Mouse (Mus musculus): ENCODE results near the gene Arf3. TPM values are rescaled to one million over a fixed set of nuclear protein-coding genes. Genes with fewer than 3 reads are reported as not detected.

Gene Arf3
- polyA plus RNA-seq, 1 experiment, result 165 TPM

- no peak for TF ChIP-seq CTCF (IDR thresholded peaks at IDR 0.05; ENCODE audit: borderline replicate concordance, control insufficient read depth, extremely low read depth, insufficient read depth, low read length, poor library complexity)
- no peak for TF ChIP-seq POLR2A (IDR thresholded peaks at IDR 0.05; ENCODE audit: control insufficient read depth, extremely low read depth, insufficient read depth, low read length, poor library complexity)
- Histone ChIP-seq H3K27ac (ENCODE audit: control insufficient read depth, insufficient read depth, low read length) (no peak overlapping the region), H3K36me3 (ENCODE audit: control insufficient read depth, insufficient read depth, low read length) (peaks cover 38% of the 10 kb centered on the region), H3K4me1 (replicated peaks; ENCODE audit: control insufficient read depth, insufficient read depth, low read length) (no peaks in the 10 kb centered on the region; the same call in 1 of the 2 replicates), H3K4me3 (ENCODE audit: control insufficient read depth, insufficient read depth, low read length) (no peak overlapping the region), H3K27me3 (ENCODE audit: control insufficient read depth, insufficient read depth, low read length) (no peaks in the 10 kb centered on the region)
- 95% methylated on average over 10 of the region's 10 CpGs for WGBS
- no peak for DNase-seq
Observed at GRCm38 (mm10) chr15:98736521-98736920, 26.5 kb downstream of the Arf3 start.

- Histone ChIP-seq H3K4me3 (ENCODE audit: control insufficient read depth, insufficient read depth, low read length) (no peak overlapping the region), H3K27ac (ENCODE audit: control insufficient read depth, insufficient read depth, low read length) (no peak overlapping the region), H3K27me3 (ENCODE audit: control insufficient read depth, insufficient read depth, low read length) (no peaks in the 10 kb centered on the region), H3K4me1 (replicated peaks; ENCODE audit: control insufficient read depth, insufficient read depth, low read length) (peaks cover 4% of the 10 kb centered on the region), H3K36me3 (ENCODE audit: control insufficient read depth, insufficient read depth, low read length) (peaks cover 14% of the 10 kb centered on the region)
- 72% methylated on average over 5 of the region's 5 CpGs for WGBS
- TF ChIP-seq CTCF (IDR thresholded peaks at IDR 0.05; ENCODE audit: borderline replicate concordance, control insufficient read depth, extremely low read depth, insufficient read depth, low read length, poor library complexity), result no peak
- TF ChIP-seq POLR2A (IDR thresholded peaks at IDR 0.05; ENCODE audit: control insufficient read depth, extremely low read depth, insufficient read depth, low read length, poor library complexity), result no peak
- no peak for DNase-seq
Observed at GRCm38 (mm10) chr15:98733976-98734566, 28.9 kb downstream of the Arf3 start.

DNA sequence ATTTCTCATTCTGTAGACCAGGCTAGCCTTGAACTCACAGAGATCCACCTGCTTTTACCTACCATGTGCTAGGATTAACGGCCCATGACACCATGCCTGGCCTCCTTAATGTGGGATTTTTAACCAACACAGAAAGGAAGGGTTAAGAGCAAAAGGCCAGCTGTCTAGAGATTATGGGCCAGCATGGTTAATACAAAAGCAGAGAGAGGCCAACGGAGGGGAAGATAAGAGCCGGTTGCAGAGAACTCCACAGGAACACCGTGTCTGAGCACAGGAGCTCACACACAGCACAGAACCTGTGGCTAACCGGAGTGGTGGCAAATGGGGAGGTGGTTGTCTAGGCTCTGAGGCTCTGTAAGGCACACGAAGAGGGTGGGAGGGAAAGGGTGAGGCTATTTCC is 29.6 kb downstream of the Arf3 start:
- TF ChIP-seq CTCF (IDR thresholded peaks at IDR 0.05; ENCODE audit: borderline replicate concordance, control insufficient read depth, extremely low read depth, insufficient read depth, low read length, poor library complexity), result no peak
- no peak for TF ChIP-seq POLR2A (IDR thresholded peaks at IDR 0.05; ENCODE audit: control insufficient read depth, extremely low read depth, insufficient read depth, low read length, poor library complexity)
- Histone ChIP-seq H3K36me3 (ENCODE audit: control insufficient read depth, insufficient read depth, low read length) (peaks cover 12% of the 10 kb centered on the region), H3K27ac (ENCODE audit: control insufficient read depth, insufficient read depth, low read length) (no peak overlapping the region), H3K4me3 (ENCODE audit: control insufficient read depth, insufficient read depth, low read length) (no peak overlapping the region), H3K4me1 (replicated peaks; ENCODE audit: control insufficient read depth, insufficient read depth, low read length) (peaks cover 4% of the 10 kb centered on the region), H3K27me3 (ENCODE audit: control insufficient read depth, insufficient read depth, low read length) (no peaks in the 10 kb centered on the region)
- no peak for DNase-seq
- WGBS, result 87% methylated on average over 6 of the region's 6 CpGs

DNA sequence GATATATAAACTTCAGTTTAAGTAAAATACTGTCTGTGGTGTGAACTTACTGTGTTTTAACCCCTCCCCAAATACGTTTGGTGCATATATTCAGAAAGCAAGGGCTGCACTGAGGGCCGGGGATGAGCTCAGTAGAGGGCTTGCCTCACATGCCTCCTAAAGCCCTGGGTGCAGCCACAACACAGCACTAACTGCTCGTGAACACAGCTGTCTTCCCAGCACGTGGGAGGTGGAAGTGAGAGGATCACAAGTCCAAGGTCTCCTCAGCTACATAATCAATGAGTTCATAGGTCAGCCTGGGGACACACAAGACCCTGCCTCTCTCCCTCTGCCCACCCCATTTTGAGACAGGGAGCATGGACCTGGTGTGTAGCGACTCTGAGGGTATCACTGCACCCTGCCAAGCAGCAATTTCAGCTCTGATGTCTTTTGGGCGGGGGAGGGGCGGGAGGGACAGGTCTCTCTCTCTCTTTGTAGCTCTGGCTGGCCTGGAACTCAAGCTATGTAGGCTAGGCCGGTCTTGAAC is 30.9 kb downstream of the Arf3 start:
- 74% methylated on average over 8 of the region's 8 CpGs for WGBS
- Histone ChIP-seq H3K4me1 (replicated peaks; ENCODE audit: control insufficient read depth, insufficient read depth, low read length) (peaks cover 15% of the 10 kb centered on the region), H3K27ac (ENCODE audit: control insufficient read depth, insufficient read depth, low read length) (no peak overlapping the region; the same call in 1 of the 2 replicates), H3K27me3 (ENCODE audit: control insufficient read depth, insufficient read depth, low read length) (peaks cover 5% of the 10 kb centered on the region), H3K4me3 (ENCODE audit: control insufficient read depth, insufficient read depth, low read length) (no peak overlapping the region), H3K36me3 (ENCODE audit: control insufficient read depth, insufficient read depth, low read length) (peaks cover 7% of the 10 kb centered on the region)
- DNase-seq, result no peak
- TF ChIP-seq POLR2A (IDR thresholded peaks at IDR 0.05; ENCODE audit: control insufficient read depth, extremely low read depth, insufficient read depth, low read length, poor library complexity) (no peak), CTCF (IDR thresholded peaks at IDR 0.05; ENCODE audit: borderline replicate concordance, control insufficient read depth, extremely low read depth, insufficient read depth, low read length, poor library complexity) (no peak)

GRCm38 (mm10) chr15:98730790-98731189 is 32.2 kb downstream of the Arf3 start:
- TF ChIP-seq POLR2A (IDR thresholded peaks at IDR 0.05; ENCODE audit: control insufficient read depth, extremely low read depth, insufficient read depth, low read length, poor library complexity) (no peak), CTCF (IDR thresholded peaks at IDR 0.05; ENCODE audit: borderline replicate concordance, control insufficient read depth, extremely low read depth, insufficient read depth, low read length, poor library complexity) (no peak)
- 42% methylated on average over 6 of the region's 6 CpGs for WGBS
- Histone ChIP-seq H3K27me3 (ENCODE audit: control insufficient read depth, insufficient read depth, low read length) (peaks cover 5% of the 10 kb centered on the region), H3K4me3 (ENCODE audit: control insufficient read depth, insufficient read depth, low read length) (no peak overlapping the region), H3K27ac (ENCODE audit: control insufficient read depth, insufficient read depth, low read length) (no peak overlapping the region), H3K4me1 (replicated peaks; ENCODE audit: control insufficient read depth, insufficient read depth, low read length) (peaks cover 15% of the 10 kb centered on the region), H3K36me3 (ENCODE audit: control insufficient read depth, insufficient read depth, low read length) (peaks cover 1% of the 10 kb centered on the region; the same call in 1 of the 2 replicates)
- DNase-seq, result no peak

GRCm38 (mm10) chr15:98729791-98730545 is 33.0 kb downstream of the Arf3 start:
- Histone ChIP-seq H3K36me3 (ENCODE audit: control insufficient read depth, insufficient read depth, low read length) (no peaks in the 10 kb centered on the region), H3K4me3 (ENCODE audit: control insufficient read depth, insufficient read depth, low read length) (no peak overlapping the region), H3K4me1 (replicated peaks; ENCODE audit: control insufficient read depth, insufficient read depth, low read length) (peaks cover 15% of the 10 kb centered on the region), H3K27me3 (ENCODE audit: control insufficient read depth, insufficient read depth, low read length) (peaks cover 5% of the 10 kb centered on the region), H3K27ac (ENCODE audit: control insufficient read depth, insufficient read depth, low read length) (no peak overlapping the region)
- no peak for TF ChIP-seq POLR2A (IDR thresholded peaks at IDR 0.05; ENCODE audit: control insufficient read depth, extremely low read depth, insufficient read depth, low read length, poor library complexity)
- DNase-seq, result no peak
- 46% methylated on average over 7 of the region's 7 CpGs for whole genome bisulfite sequencing
